Mouse (Mus musculus) layer of hippocampus, adult 11-12 months (tissue): ENCODE measurements around the gene Hspa5.
"Not testable (repeated sequence)": the region's sequence is repeated elsewhere in the genome, so short reads cannot be mapped to it uniquely, and the experiment has no call there.

ENCODE experiments used
- DNase-seq: peaks from one replicate; pipeline ENCODE4 v3.0.0; 2022; ENCODE audit warnings: low spot score

The Hspa5 gene

DNA sequence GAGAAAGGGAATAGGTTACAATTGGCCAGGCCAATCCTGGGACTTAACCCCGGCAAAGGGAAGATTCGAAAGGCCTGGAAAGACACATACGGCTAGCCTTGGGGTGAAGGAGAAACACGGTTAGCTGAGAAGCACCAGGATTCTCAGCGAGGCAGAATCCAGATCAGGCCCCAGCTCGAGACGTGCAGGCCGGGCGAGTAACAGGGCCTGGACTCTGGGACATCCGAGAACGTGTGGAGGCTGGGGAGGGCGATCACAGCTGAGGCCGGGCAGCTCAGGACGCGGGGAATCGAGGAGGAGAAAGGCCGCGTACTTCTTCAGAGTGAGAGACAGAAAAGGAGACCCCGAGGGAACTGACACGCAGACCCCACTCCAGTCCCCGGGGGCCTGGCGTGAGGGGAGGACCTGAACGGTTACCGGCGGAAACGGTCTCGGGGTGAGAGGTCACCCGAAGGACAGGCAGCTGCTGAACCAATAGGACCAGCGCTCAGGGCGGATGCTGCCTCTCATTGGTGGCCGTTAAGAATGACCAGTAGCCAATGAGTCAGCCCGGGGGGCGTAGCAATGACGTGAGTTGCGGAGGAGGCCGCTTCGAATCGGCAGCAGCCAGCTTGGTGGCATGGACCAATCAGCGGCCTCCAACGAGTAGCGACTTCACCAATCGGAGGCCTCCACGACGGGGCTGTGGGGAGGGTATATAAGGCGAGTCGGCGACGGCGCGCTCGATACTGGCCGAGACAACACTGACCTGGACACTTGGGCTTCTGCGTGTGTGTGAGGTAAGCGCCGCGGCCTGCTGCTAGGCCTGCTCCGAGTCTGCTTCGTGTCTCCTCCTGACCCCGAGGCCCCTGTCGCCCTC lies at the start of gene Hspa5:
TSS of gene Hspa5 (plus strand) at position 603 of the 859 bp plus-strand sequence.
- peak; percentile 100 for DNase-seq

DNA sequence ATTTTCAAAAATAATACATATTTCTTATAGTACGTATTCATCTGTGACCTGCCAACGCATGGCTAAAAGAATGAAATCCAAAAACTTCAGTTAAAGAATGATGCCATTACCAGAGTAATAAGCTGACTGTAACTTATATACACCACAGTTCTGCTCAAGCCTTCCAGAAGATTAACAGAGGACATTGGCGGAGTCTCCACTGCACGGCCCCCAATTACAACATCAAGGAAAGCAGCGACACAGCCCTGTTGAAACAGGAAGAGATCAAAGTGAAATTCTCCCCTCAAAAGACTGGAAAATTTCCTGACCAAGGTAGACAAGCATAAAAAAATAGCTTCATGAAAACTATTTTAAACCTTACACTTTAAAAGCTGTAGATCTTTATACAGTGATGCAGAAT lies 46.5 kb upstream of the Hspa5 start:
- DNase-seq = no peak

DNA sequence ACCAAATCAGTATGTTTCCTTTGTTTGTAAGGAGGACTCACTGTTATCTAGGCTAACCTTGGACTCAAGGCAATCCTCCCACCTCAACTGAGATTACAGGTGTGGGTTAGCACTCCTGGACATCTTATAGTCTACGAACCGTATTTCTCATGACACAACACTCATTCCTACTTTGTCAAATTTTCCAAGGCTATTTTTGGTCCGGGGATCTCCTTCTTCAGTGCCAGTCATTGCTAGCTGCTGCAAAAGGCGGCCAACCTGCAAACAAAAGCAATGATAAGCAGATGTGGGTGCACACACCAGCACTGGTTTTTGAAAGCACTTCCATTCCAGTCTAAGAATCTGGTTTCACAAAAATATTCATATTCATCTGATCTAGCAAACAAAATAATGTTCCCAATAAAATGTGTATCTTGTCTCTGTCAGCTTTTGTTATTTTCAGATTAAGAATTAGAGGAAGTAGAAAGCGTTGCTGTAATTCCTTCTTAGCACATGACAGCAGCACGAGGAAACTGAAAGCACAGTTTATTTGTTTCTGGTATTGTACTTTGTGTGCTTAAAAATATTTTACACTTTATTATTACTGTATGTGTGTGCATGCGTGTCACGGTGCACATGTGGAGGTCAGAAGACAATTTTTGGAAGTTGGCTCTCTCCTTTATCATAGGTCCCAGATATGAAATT lies 44.6 kb upstream of the Hspa5 start:
- DNase-seq = no peak

DNA sequence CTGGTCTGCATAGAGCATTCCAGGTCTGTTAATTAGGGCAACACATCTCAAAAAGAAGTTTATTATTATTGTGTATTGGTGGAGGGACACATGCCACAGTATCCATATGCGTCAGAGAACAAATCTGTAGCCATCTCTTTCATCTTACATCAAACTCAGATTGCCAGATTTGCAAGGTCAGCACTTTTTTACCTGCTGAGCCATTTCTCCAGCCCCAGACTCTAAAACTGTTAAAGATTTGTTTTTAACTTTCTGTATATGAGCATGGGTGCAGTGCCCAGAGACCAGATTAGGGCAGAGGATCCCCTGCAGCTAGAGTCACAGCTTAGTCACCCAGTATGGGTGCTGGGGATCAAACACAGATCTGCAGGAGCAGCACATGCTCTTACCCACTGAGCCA lies 35.1 kb upstream of the Hspa5 start:
- no peak for DNase-seq

DNA sequence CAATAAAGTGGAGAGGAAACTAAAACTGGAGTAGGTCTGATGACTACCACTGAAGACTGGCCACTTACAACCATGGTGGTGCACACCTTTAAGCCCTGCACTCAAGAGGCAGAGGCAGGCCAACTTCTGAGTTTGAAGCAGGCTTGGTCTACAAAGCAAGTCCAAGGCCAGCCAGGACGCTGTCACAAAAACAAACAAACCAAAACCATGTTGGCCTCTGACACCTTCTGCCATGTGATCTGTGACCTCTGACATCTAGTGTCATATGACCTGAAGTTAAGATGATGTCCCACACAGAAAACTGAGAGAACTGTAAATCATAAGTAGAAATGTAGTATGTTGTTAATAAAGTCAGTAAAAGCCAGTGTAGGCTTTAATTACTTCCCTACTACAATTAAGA lies 33.9 kb upstream of the Hspa5 start:
- no peak for DNase-seq

DNA sequence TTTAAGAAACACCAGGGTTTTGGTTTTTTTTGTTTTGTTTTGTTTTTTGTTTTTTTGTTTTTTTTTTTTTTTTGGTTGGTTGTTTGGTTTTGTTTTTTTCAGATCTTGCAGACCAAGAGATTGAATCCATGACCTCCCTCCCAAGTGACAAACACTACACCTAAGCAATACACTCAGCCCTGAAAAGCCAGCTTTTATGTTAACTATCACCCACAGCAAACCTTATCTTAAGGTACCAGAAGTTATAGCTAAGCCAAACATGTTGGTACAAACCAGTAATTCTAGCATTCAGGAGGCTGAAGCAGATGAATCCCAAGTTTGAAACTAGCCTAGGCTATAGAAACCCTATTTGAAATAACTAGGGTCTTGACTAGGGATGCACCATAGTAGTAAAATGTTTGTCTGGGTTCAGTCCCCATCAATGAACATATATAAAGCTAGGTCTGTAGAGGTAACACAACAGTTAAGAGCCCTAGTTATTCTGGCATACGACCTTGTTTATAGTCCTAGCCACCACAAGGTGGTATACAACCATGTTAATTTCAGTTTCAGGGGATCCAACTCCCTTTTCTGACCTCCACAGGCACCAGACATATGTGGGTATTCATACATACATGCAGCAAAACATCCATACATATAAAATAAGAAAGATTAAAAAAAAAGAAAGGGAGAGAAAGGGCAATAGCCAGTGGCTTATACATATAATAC lies 31.9 kb upstream of the Hspa5 start:
- DNase-seq = no peak

DNA sequence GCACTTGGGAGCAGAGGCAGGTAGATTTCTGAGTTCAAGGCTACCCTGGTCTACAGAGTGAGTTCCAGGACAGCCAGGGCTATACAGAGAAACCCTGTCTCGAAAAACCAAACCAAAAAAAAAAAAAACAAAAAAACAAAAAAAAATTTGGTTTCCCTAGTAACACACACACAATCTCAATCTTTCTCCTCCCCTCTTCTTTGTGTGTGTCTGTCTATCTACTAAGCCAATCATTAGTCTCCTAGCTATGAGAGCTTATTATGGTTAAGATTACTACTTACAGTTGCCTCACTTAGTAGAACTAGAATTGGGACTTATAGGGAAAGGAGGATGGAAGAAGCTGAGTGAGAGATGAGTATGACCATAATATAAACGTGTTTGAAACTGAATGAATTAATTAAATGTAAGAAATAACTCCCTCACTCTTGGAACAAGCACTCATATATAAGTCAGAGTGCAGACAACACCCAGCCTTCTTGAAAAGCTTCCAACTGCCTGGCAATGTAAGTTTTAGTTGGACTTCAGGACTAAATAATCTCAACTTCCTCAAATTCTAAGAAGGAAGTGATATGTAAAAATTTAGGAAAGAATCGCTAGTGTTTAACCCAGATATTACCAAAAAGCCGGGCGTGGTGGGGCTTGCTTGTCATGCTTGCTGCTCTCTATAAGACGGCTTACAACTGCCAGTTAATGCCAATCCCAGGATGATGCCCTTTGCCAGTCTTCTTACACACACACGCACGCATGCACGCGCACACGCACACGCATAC lies 30.2 kb upstream of the Hspa5 start:
- no peak for DNase-seq

DNA sequence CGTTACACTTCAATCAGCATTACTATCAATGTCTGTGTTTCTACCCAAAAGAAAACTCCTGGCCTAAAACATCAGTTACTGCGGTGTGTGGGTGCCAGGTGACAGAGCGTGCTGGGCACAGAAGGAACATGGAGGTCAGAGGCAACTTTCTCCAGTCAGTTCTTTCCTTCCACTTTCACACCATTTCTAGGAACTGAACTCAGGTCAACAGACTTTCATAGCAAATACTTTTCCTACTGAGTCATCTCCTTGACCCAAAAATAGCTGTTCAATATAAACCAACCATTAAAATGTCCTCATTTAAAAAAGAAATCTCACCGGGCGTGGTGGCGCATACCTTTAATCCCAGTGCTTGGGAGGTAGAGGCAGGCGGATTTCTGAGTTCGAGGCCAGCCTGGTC lies 29.1 kb upstream of the Hspa5 start:
- DNase-seq = no peak

DNA sequence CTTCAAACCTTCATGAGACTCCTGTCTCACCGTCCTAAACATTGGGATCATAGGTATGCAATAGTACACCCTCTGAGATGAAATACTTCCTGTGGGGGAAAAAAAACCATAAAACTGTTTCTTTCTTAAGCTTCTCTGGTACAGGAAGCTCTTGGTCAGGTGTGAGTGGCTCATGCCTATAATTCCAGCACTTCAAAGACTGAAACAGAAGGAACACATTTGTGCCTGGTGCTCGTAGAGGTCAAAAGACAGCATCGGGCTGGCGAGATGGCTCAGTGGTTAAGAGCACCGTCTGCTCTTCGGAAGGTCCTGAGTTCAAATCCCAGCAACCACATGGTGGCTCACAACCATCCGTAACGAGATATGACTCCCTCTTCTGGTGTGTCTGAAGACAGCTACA lies 27.3 kb upstream of the Hspa5 start:
- no peak for DNase-seq

DNA sequence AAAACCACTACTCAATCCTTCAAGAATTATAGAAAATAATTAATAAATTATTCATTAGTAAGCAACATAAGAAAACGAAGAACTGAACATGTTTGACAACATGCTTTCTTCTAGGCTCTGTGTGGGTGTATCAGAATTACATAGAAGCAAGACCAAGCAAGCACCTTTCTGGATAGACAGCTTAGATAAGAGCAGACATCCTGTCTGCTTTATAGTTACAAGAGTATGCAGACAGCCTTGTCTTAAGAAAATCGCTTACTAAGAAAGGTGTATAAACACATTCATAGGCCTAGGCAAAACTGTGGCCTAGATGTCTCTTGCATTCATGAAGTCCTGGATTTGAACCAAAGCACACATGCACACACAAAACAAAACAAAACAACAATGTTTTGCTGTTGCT lies 26.1 kb upstream of the Hspa5 start:
- DNase-seq = no peak

DNA sequence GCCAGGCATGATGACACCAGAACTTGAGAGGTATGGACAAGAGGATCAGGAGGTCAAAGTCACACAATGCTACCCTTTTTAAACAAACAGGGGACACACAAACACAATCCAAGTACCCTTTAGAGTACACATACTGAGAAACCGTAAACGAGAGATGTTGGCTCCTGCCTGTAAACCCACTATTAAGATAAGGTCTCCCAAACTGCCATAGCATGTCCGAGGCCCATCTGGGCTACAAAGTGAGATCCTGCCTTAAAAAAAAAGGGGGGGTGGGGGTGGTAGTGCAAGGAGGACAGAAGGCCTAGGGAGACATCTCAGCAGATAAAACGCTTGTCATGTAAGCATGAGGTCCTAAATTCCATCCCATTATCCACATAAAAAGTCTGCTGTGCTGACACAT lies 23.3 kb upstream of the Hspa5 start:
- DNase-seq = no peak

DNA sequence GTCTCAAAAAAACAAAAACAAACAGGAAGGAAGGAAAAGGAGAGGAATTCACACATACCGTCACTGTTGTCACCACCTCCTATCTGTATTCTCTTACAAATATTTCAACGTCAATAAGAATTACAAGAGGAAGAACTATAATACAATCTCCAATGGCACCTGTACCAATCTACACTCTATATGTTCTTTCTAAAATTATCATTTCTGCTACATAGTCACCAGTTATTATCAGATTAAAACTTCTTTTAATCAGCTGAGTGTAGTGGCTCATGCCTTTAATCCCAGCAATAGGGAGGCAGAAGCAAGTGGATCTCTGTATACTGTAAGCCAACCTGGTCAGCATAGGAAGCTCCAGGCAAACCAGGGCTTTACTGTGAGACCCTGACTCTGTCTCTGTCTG lies 21.5 kb upstream of the Hspa5 start:
- DNase-seq = no peak

DNA sequence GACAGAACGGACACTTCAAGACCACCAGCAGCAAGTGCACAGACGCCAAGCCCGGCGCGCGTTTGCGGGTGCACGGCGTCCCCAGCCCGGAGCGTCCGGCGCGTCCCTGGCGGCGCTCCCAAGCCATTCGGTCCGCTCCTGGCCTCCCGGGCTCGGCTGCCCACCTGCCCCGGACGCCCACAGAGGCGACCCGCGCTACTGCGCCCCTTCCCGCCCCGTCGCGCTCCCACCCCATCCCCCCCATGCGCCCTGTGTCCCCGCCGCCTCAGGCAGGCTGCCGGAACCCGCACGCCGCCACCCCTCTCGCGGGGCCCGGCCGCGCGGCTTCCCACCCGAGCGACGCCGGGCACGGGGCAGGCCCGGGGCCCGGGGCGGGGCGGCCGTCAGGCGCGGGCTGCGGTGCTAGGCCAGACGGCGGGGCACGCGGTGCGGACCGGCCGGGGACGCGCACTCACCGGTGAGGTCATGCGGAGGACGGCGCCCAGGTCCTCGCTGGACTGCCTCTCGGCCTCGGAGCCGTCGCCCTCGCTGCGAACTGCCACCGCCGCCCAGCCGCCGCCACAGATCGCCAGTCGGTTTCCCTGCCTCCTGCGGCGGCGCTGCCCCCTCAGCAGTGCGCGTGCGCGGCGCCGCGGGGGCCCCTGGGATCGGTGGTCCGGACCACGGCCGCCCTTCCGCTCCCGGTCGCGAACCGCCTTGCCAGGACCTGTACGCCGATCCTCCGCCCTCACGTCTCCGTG lies 17.8 kb upstream of the Hspa5 start:
- DNase-seq = peak; percentile 81

DNA sequence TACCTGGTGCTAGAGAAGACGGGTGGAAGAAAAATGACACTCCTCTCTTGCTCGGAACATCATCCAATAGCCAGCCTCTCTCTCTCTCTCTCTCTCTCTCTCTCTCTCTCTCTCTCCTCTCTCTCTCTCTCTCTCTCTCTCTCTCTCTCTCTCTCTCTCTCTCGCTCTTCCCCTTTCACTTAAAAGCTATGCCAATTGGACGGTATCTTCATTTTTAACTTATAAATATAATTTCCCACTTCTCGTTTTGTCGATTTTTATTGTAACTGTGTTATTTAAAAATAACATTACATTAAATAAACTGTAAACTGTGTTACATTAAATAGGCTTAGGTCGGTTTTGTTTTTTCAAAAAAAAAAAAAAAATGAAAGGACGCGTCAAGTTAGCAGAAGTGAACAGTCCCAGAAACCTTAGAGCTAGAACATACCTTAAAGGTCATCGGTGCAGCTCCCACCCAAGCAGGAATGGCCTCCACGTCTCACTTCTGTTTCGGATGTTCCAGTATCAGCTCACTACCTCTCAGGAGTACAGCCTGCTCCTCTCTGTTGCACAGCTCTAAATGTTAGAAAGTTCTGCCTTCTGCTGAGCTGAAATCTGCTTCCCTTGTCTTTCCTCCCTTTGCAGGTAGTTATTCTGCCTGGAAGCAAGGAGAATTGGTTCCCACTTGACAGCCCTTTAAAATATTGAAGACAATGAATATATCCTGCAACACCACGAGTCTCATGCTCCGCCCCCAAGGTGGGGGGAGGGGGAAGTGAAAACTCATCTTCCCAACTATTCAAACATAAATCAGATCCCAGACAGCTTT lies 17.0 kb upstream of the Hspa5 start, which contains the start of gene Gapvd1:
TSS of gene Gapvd1 (minus strand) at position 682 of the 808 bp plus-strand sequence.
- DNase-seq = peak; percentile 21

DNA sequence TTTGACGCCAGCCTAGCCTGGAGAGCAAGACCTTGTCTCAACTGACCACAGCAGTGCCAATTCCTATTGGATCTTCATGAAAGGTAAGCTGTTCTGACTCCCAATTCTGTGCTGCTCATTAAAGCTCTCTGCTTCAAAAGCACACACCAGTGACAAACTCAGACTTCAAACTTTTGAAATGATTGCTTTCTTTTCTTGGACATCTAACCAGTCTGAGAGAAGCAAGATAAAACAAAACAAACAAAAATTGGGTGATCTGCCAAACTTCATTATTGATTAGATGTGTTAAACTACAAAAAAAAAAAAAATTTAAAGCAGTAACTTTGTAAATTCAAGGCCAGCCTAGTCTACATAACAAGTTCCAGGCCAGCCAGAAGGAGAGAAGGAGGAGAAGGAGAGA lies 14.4 kb upstream of the Hspa5 start:
- DNase-seq = no peak

DNA sequence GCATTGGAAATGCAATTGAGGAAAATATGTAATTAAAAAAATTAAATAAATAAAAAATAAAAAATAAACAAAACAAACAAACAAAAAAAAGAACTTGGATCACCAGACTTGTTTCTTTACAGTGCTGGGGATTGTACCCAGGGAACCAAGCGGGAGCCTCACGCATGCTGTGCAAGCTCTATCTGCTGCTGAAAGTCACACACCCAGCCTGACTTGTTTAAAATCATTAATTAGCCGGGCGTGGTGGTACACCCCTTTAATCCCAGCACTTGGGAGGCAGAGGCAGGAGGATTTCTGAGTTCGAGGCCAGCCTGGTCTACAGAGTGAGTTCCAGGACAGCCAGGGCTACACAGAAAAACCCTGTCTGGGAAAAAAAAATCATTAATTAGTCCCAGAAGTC lies 10.5 kb upstream of the Hspa5 start:
- DNase-seq = not testable (repeated sequence)

DNA sequence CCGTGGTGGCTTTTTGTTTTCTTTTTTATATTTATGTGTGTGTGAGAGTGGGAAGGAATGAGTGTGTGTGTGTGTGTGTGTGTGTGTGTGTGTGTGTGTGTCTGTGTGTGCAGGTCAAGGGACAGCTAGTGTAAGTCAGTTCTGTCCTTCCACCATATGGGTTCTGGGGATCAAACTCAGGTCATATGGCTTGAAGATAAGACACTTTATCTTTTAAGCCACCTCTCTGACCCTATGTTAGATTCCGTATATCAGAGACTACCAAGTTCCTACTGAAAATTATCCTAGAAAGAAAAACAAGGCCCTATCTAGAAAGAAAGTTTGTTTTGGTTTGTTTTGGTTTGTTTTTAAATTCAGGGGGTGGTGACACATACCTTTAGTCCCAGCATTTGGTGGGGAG lies 9.6 kb upstream of the Hspa5 start:
- no peak for DNase-seq

DNA sequence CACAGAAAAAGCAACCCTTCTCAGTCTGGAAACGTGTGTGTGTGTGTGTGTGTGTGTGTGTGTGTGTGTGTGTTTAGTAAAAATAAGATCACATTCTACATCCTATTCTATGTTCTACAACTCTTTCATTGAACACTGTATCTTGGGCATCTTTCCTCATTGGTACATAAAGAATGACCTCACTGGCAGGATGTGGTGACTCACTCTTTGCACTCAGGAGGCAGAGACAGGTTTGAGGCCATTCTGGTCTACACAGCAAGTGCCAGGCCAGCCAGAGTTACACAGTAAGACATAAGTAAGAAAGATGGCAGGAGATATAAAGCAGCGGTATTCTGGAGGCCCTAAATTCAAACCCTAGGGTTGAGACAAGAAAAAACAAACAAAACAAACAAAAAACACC lies 8.9 kb upstream of the Hspa5 start:
- no peak for DNase-seq

DNA sequence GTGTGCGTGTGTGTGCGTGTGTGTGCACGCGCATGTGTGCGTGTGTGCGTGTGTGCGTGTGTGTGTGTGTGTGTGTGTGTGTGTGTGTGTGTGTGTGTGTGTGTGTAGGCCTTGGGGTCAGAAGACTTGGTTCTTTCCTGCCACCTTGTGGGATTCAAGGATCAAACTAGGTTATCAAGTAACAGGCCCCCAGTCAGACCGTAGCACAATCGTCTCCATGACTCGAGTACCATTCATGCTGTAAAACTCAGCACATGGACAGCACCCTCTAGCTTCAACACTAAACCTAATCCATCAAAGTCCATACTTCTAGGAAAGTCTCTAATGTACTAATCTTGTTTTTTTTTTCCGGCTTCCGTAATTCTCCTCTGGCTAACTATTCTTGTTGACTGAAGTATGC lies 7.0 kb upstream of the Hspa5 start:
- no peak for DNase-seq

DNA sequence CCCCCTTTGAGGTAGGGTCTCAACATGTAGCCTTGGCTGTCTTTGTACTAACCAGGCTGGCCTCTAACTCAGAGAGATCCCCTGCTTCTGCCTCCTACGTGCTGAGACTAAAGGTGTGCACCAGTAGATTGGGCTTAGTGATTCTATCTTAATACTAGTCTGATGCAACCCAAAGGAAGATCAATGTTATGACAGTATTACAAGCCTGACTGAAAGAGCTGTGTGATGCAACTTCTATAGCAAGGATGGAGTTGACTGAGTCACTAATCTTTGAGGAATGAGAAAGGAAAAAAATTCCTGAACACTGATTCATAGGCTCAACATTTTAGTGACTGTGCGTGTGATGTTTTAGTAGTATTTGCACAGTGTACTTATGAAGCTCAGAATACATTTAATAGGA lies 1.7 kb upstream of the Hspa5 start:
- DNase-seq = no peak

DNA sequence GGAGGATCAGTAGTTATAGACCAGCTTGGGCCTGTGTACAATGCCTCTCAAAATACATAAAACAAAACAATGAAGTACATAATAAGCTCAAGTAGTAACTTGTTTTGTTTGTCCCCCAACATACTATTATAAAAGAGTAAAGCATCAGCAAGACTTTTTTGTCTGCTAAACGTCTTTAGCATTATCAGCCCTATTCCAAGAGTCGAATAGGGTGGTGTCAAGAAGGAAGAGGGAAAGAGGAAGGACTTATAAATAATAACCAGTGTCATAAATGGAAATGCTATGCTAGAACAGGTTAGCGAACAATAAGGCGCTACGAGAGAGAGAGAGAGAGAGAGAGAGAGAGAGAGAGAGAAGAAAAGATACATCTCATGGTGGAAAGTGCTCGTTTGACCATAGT lies 819 bp upstream of the Hspa5 start:
- no peak for DNase-seq
